Mouse (Mus musculus) 3T3-L1 (cell line): ENCODE measurements at regions not wholly inside any gene's neighbourhood (a gene's known extent, or its start where the extent isn't known, plus 50 kb on each side); places are given as distances from the start of the nearest gene placed in this dataset.
"Not testable (repeated sequence)": the region's sequence is repeated elsewhere in the genome, so short reads cannot be mapped to it uniquely, and the experiment has no call there.

Experiments used
- DNase-seq: peaks from one replicate; pipeline ENCODE4 v3.0.0-alpha.2; 2015; ENCODE audit warnings: low read depth, low spot score

DNA sequence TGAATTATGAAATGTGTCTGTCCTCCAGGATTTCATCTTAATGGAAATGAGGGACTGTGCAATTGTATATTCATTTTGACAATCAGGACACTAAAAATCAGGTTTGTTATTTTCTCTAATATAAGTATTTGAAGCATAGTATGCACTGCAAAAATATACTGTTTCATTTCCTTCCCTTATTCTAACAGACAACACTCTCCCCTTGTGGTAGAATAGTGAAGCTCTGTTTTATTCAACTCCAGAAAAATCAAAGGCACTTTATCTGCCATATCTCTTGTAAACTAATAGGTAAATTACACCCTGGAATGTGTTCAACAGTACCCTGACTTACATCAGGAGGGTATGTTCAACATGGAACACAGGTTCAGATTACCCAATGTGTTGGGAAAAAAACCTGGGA lies 137.7 kb upstream of the Zfp960 start:
- peak; percentile 42 for DNase-seq

DNA sequence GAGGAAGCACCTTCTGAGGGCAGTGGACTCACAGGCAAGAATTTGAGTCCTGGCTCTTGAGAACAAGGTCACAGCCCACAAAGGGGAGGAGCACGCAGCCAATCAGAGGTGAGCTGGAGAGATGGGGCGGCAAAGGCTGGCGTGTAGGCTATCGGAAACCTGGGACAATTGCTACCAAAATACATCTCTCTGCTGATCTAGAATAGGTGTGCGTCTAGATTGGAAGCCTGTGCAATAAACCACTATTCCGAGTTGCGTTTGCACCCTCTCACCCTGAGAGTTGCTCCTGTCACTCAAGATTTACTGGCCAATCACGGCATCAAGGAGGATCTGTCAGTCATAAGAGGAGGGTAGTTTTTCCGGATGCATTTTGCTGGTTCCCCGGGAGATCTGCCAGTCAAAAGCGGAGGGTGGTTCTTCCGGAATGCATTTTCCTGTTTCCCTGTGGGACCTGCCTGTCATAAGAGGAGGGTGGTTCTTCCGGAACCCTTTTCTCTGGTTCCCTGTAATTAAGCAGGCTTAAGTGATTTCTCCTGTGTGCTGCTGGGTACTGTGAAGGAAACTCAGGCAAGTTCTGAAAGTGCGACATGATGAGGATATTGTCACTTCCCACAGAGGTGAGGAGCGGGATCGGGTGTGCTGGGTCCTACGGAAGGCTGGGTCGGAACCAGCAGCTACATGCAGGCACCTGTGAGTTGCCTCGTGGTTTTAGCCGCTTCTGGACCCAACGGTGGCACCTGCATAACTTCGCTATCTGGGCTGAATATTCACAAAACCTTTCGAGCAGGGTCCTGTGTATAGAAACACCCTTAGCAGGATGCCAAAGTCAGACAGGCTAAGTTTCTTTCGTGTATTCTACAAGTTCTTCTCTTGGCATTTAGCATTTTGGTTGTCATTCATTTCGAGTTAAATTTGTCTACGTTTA lies 112.6 kb upstream of the Zfp960 start:
- DNase-seq, result peak; percentile 97

DNA sequence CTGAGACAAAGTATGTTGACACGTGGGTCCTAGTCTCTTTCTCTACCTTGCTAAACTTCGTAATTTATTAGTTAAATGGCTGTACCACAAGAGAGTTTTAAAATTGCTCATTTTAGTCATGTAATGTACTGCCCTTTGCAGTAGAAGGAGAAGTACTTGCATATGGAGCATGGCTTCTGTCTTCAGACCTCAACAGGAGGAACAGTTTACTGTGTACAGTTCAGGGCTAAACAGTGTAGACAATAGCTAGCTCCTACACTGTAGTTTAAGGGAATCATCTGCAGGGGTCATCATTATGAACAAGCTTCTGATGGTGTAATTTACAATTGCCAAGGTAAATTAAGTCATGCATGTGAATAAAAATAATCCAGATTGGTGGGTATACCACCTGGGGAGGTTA lies 111.8 kb upstream of the Zfp960 start:
- DNase-seq, result peak; percentile 5

DNA sequence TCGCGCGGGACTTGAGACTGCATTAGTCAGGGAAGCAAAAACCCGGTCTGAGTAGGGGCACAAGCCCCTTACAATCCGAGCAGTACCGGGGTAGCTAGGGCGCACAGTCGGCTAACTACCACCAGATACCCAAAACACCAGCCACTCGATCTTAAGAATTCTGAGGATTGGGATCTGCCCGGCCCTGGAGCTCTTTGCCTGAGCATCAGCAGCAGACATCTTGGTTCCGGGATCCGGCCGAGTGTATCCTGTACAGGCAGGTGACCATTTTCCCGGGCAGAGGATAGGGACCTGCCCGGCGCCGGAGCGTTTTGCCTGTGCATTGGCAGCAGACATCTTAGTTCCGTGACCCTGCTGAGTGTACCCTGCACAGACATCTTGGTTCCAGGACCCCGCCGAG lies 66.7 kb upstream of the Zfp960 start:
- DNase-seq, result not testable (repeated sequence)

DNA sequence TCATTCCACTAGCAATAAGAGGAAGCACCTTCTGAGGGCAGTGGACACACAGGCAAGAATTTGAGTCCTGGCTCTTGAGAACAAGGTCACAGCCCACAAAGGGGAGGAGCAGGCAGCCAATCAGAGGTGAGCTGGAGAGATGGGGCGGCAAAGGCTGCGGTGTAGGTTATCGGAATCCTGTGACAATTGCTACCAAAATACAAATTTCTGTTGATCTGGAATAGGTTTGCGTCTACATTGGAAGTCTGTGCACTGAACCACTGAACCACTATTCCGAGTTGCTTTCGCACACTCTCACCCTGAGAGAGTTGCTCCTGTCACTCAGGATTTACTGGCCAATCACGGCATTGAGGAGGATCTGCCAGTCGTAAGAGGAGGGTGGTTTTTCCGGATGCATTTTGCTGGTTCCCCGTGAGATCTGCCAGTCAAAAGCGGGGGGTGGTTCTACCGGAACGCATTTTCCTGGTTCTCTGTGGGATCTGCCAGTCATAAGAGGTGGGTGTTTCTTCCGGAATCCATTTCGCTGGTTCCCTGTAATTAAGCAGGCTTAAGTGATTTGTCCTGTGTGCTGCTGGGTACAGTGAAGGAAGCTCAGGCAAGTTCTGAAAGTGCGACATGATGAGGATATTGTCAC lies 59.2 kb upstream of the Zfp960 start:
- peak; percentile 98 for DNase-seq

DNA sequence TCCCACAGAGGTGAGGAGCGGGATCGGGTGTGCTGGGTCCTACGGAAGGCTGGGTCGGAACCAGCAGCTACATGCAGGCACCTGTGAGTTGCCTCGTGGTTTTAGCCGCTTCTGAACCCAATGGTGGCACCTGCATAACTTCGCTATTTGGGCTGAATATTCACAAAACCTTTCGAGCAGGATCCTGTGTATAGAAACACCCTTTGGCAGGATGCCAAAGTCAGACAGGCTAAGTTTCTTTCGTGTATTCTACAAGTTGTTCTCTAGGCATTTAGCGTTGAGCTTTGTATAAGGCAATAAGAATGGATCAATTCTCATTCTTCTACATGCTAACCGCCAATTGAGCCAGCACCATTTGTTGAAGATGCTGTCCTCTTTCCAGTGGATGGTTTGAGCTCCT lies 58.6 kb upstream of the Zfp960 start:
- peak; percentile 38 for DNase-seq
